In genomic region chr11:84676377-84677078, GRCm38 (mm10) we compare ENCODE assay signal across 14 mouse cellular contexts.
DNase-seq lines count a peak whose midpoint lies in the region; ATAC-seq and TF ChIP-seq lines count a peak whose summit lies in the region.
"Had no signal": no experiment of that assay in that cellular context is flagged by ENCODE, and none has a peak within 500 bp of the region (broad histone marks: within the 10 kb centered on the region; RNA-seq: fewer than 3 reads in every experiment).

No protein-coding gene starts in this region.

- peak; percentile 15 for DNase-seq in embryonic facial prominence, embryonic 11.5 days (ENCODE audit: low spot score)
- DNase-seq in embryonic facial prominence, embryonic 10.5 days (ENCODE audit: low spot score), result no peak
- DNase-seq in embryo, embryonic 10 days (ENCODE audit: low spot score), result peak; percentile 58
- peak; percentile 56 for DNase-seq in neural tube, embryonic 11.5 days (ENCODE audit: low spot score)
- DNase-seq in frontal cortex, postnatal 36 days (ENCODE audit: low spot score in 2 of 2), result no peak
- no peak for DNase-seq in lung, adult 2 months
- DNase-seq: adrenal gland, adult 2 months; cerebellum, adult 9-10 months; gastrocnemius, postnatal 36 days; kidney, adult 8-10 months; liver had no signal

- no peaks in the 10 kb centered on the region for H3K9me3 ChIP-seq in embryonic facial prominence, embryonic 11.5 days (replicated peaks; ENCODE audit: control insufficient read depth, low read length)
- H3K9me3 ChIP-seq in embryonic facial prominence, embryonic 10.5 days, result no peaks in the 10 kb centered on the region
- no peaks in the 10 kb centered on the region for H3K9me3 ChIP-seq in hindbrain, embryonic 16.5 days (ENCODE audit: control insufficient read depth, low read length)
- H3K9me3 ChIP-seq in neural tube, embryonic 11.5 days (ENCODE audit: control insufficient read depth, low read length), result no peaks in the 10 kb centered on the region
- H3K9me3 ChIP-seq in kidney, embryonic 15.5 days (replicated peaks), result no peaks in the 10 kb centered on the region

- H3K4me2 ChIP-seq in embryonic facial prominence, embryonic 11.5 days (ENCODE audit: low read depth, low read length), result no peak overlapping the region
- H3K4me2 ChIP-seq in hindbrain, embryonic 16.5 days (ENCODE audit: low read length), result no peak overlapping the region
- no peak overlapping the region for H3K4me2 ChIP-seq in neural tube, embryonic 11.5 days (ENCODE audit: low read depth)
- H3K4me2 ChIP-seq in kidney, embryonic 15.5 days, result no peak overlapping the region
- H3K4me2 ChIP-seq: heart, embryonic 11.5 days had no signal

- H3K4me3 ChIP-seq in embryonic facial prominence, embryonic 11.5 days (ENCODE audit: low read depth, low read length), result no peak overlapping the region
- no peak overlapping the region for H3K4me3 ChIP-seq in embryonic facial prominence, embryonic 10.5 days
- H3K4me3 ChIP-seq in hindbrain, embryonic 16.5 days (ENCODE audit: low read length), result no peak overlapping the region
- H3K4me3 ChIP-seq in neural tube, embryonic 11.5 days (ENCODE audit: low read depth, low read length), result no peak overlapping the region
- H3K4me3 ChIP-seq in kidney, embryonic 15.5 days (replicated peaks), result no peak overlapping the region
- no peak overlapping the region for H3K4me3 ChIP-seq in lung, adult 2 months (replicated peaks; ENCODE audit: extremely low read depth, low read depth, low read length)

- WGBS in embryonic facial prominence, embryonic 11.5 days, result 17% methylated on average over 18 of the region's 18 CpGs
- WGBS in embryonic facial prominence, embryonic 10.5 days, result 16% methylated on average over 18 of the region's 18 CpGs
- 20% methylated on average over 18 of the region's 18 CpGs for WGBS in hindbrain, embryonic 16.5 days
- 19% methylated on average over 18 of the region's 18 CpGs for WGBS in neural tube, embryonic 11.5 days
- 44% methylated on average over 18 of the region's 18 CpGs for WGBS in kidney, embryonic 15.5 days
- WGBS in lung, adult 2 months, result 55% methylated on average over 18 of the region's 18 CpGs

- no peak for TF ChIP-seq CTCF in lung, adult 2 months (IDR thresholded peaks at IDR 0.05; ENCODE audit: insufficient read depth, low read length)

- H3K27me3 ChIP-seq in embryonic facial prominence, embryonic 11.5 days (ENCODE audit: control insufficient read depth, insufficient read depth, low read length), result peaks cover 7% of the 10 kb centered on the region; the same call in 1 of the 2 replicates
- peaks cover 79% of the 10 kb centered on the region for H3K27me3 ChIP-seq in embryonic facial prominence, embryonic 10.5 days (replicated peaks; ENCODE audit: low read depth, poor library complexity, severe bottlenecking)
- H3K27me3 ChIP-seq in hindbrain, embryonic 16.5 days (replicated peaks; ENCODE audit: control insufficient read depth, insufficient read depth, low read length), result 0 out of 2 replicates have a peak, but pooled peaks cover 2% of the 10 kb centered on the region
- H3K27me3 ChIP-seq in neural tube, embryonic 11.5 days (ENCODE audit: control insufficient read depth, insufficient read depth, low read length), result no peaks in the 10 kb centered on the region
- H3K27me3 ChIP-seq in kidney, embryonic 15.5 days, result peaks cover 17% of the 10 kb centered on the region; the same call in 1 of the 2 replicates

- no peaks in the 10 kb centered on the region for H3K4me1 ChIP-seq in embryonic facial prominence, embryonic 11.5 days (ENCODE audit: control insufficient read depth, insufficient read depth, low read length)
- peaks cover 9% of the 10 kb centered on the region for H3K4me1 ChIP-seq in embryonic facial prominence, embryonic 10.5 days
- H3K4me1 ChIP-seq in hindbrain, embryonic 16.5 days (ENCODE audit: control insufficient read depth, insufficient read depth, low read depth, low read length), result no peaks in the 10 kb centered on the region; the same call in 1 of the 2 replicates
- H3K4me1 ChIP-seq in neural tube, embryonic 11.5 days (ENCODE audit: control insufficient read depth, insufficient read depth, low read length), result peaks cover 12% of the 10 kb centered on the region; the same call in 1 of the 2 replicates
- H3K4me1 ChIP-seq in kidney, embryonic 15.5 days, result peaks cover 16% of the 10 kb centered on the region
- no peaks in the 10 kb centered on the region for H3K4me1 ChIP-seq in lung, adult 2 months (ENCODE audit: control insufficient read depth, insufficient read depth, low read length)

- no peaks in the 10 kb centered on the region for H3K36me3 ChIP-seq in embryonic facial prominence, embryonic 11.5 days (replicated peaks; ENCODE audit: control insufficient read depth, insufficient read depth, low read depth, low read length)
- H3K36me3 ChIP-seq in embryonic facial prominence, embryonic 10.5 days (replicated peaks), result no peaks in the 10 kb centered on the region
- H3K36me3 ChIP-seq in hindbrain, embryonic 16.5 days (ENCODE audit: control insufficient read depth, insufficient read depth, low read length), result no peaks in the 10 kb centered on the region
- H3K36me3 ChIP-seq in neural tube, embryonic 11.5 days (ENCODE audit: control insufficient read depth, insufficient read depth, low read length), result no peaks in the 10 kb centered on the region
- no peaks in the 10 kb centered on the region for H3K36me3 ChIP-seq in kidney, embryonic 15.5 days

- no peak overlapping the region for H3K27ac ChIP-seq in embryonic facial prominence, embryonic 11.5 days (replicated peaks; ENCODE audit: low read depth, low read length)
- no peak overlapping the region for H3K27ac ChIP-seq in embryonic facial prominence, embryonic 10.5 days (replicated peaks)
- H3K27ac ChIP-seq in hindbrain, embryonic 16.5 days (ENCODE audit: low read depth, low read length), result no peak overlapping the region
- no peak overlapping the region for H3K27ac ChIP-seq in neural tube, embryonic 11.5 days (ENCODE audit: low read depth, low read length)
- no peak overlapping the region for H3K27ac ChIP-seq in kidney, embryonic 15.5 days

- no peak for TF ChIP-seq POLR2A in lung, adult 2 months (IDR thresholded peaks at IDR 0.05; ENCODE audit: borderline replicate concordance, extremely low read depth, low read depth, low read length)

- ATAC-seq in embryonic facial prominence, embryonic 11.5 days (replicated peaks; ENCODE audit: insufficient number of reproducible peaks, low FRiP score, low TSS enrichment, low read depth), result no peak
- ATAC-seq in hindbrain, embryonic 16.5 days, result peak; percentile 58
- ATAC-seq in neural tube, embryonic 11.5 days (ENCODE audit: insufficient read depth, low FRiP score, low TSS enrichment), result no peak; the same call in 1 of the 2 replicates
- ATAC-seq in kidney, embryonic 15.5 days (replicated peaks; ENCODE audit: low FRiP score), result no peak

- H3K9ac ChIP-seq in embryonic facial prominence, embryonic 11.5 days (replicated peaks; ENCODE audit: low read length), result no peak overlapping the region
- no peak overlapping the region for H3K9ac ChIP-seq in hindbrain, embryonic 16.5 days (ENCODE audit: low read depth, low read length)
- H3K9ac ChIP-seq in neural tube, embryonic 11.5 days (ENCODE audit: low read length), result no peak overlapping the region
- no peak overlapping the region for H3K9ac ChIP-seq in kidney, embryonic 15.5 days

Comparison
In these comparisons a context has a peak if more than half of its experiments do, and no peak if none do; other contexts are left out.
1. DNase-seq: peak in embryonic facial prominence, embryonic 11.5 days (single experiment), embryo, embryonic 10 days (single experiment) and neural tube, embryonic 11.5 days (single experiment); none in embryonic facial prominence, embryonic 10.5 days (single experiment), frontal cortex, postnatal 36 days (0 of 2) and lung, adult 2 months (single experiment).